Mouse (Mus musculus): ENCODE results near the gene Slc9a5. TPM values are rescaled to one million over a fixed set of nuclear protein-coding genes. Genes with fewer than 3 reads are reported as not detected.

Slc9a5 gene
- total and polyA plus RNA-seq, 3 experiments = 0.95 to 4.5 (median 3.1) TPM

- DNase-seq (ENCODE audit: extremely low read depth) = peak; percentile 95
- H3K27me3 ChIP-seq (replicated peaks) = peaks cover 17% of the 10 kb centered on the region
- H3K4me1 ChIP-seq (ENCODE audit: control insufficient read depth in 1 of 2, insufficient read depth in 2 of 2) = peaks cover 15 to 39% of the 10 kb centered on the region in 2 experiments
- in situ Hi-C loops (cut with MboI; ENCODE audit: low pct_ligation_motif_present, low pct_unique_long_range_greater_than_20kb, low sequenced_read_pairs) = no loop called here
- dilution Hi-C loops (cut with MboI; ENCODE audit: extremely low pct_ligation_motif_present, extremely low pct_unique_long_range_greater_than_20kb, low sequenced_read_pairs) = no loop called here
- peak within 1 kb of the TSS; percentile 80 to 85 (median 82) for H3K4me3 ChIP-seq (replicated peaks in 1 of 3; ENCODE audit: low read depth in 2 of 3, low read length in 2 of 3, poor library complexity in 1 of 3)
- peak within 1 kb of the TSS; percentile 57 for H3K9ac ChIP-seq (ENCODE audit: insufficient read depth, low read depth)
- H3K36me3 ChIP-seq (replicated peaks in 1 of 2; ENCODE audit: control insufficient read depth in 1 of 2, insufficient read depth in 1 of 2, low read length in 1 of 2) = no peaks in the 10 kb centered on the region
- no peaks in the 10 kb centered on the region; the same call in 1 of the 2 replicates for H3K79me2 ChIP-seq (replicated peaks; ENCODE audit: control insufficient read depth, extremely low read depth, insufficient read depth, poor library complexity, severe bottlenecking)
- H3K27ac ChIP-seq (ENCODE audit: insufficient read depth, low read depth) = no peak within 1 kb of the TSS
- no peaks in the 10 kb centered on the region for H3K9me3 ChIP-seq (replicated peaks; ENCODE audit: low read length)
- no peak for TF ChIP-seq ZKSCAN1 (IDR thresholded peaks at IDR 0.05; ENCODE audit: borderline replicate concordance, low read depth, low read length)
- no peak for TF ChIP-seq NELFE (IDR thresholded peaks at IDR 0.05; ENCODE audit: low read depth, low read length)
- TF ChIP-seq POLR2A (IDR thresholded peaks at IDR 0.05; ENCODE audit: low read depth, low read length) = peak; percentile 70
- TF ChIP-seq UBTF (IDR thresholded peaks at IDR 0.05; ENCODE audit: low read depth, low read length) = no peak
- no peak for TF ChIP-seq USF1 (IDR thresholded peaks at IDR 0.05; ENCODE audit: low read depth, low read length)
- TF ChIP-seq KAT2A (IDR thresholded peaks at IDR 0.05; ENCODE audit: insufficient replicate concordance, low read length) = no peak
- no peak for TF ChIP-seq MAFK (IDR thresholded peaks at IDR 0.05; ENCODE audit: insufficient replicate concordance, low read length)
- no peak for TF ChIP-seq CHD1 (IDR thresholded peaks at IDR 0.05; ENCODE audit: low read depth, low read length)
- TF ChIP-seq JUND (conservative IDR thresholded peaks at IDR 0.05; ENCODE audit: low read depth, low read length) = no peak
- no peak for TF ChIP-seq ETS1 (conservative IDR thresholded peaks at IDR 0.05; ENCODE audit: low read depth, low read length)
- no peak for TF ChIP-seq ZMIZ1 (IDR thresholded peaks at IDR 0.05; ENCODE audit: low read depth, low read length)
- no peak; the same call in 1 of the 2 replicates for TF ChIP-seq IRF4 (IDR thresholded peaks at IDR 0.05; ENCODE audit: low read depth, low read length)
- peak; percentile 51; the same call in 1 of the 2 replicates for TF ChIP-seq SIN3A (IDR thresholded peaks at IDR 0.05; ENCODE audit: low read length)
- peak; percentile 38; the same call in 1 of the 2 replicates for TF ChIP-seq HCFC1 (IDR thresholded peaks at IDR 0.05; ENCODE audit: low read depth, low read length)
- TF ChIP-seq PAX5 (IDR thresholded peaks at IDR 0.05; ENCODE audit: low read length) = no peak
- no peak for TF ChIP-seq RCOR1 (conservative IDR thresholded peaks at IDR 0.05; ENCODE audit: low read depth, low read length)
- no peak for TF ChIP-seq MYC (IDR thresholded peaks at IDR 0.05; ENCODE audit: low read depth, low read length)
- TF ChIP-seq RAD21 (IDR thresholded peaks at IDR 0.05; ENCODE audit: low read depth, low read length) = no peak
- TF ChIP-seq TCF12 (IDR thresholded peaks at IDR 0.05; ENCODE audit: low read depth, low read length) = peak; percentile 59; the same call in 1 of the 2 replicates
- peak in 1 of 2 experiments; percentile 40; a peak in 2 of 4 replicates for TF ChIP-seq CTCF (conservative IDR thresholded peaks at IDR 0.05 in 1 of 2, IDR thresholded peaks at IDR 0.05 in 1 of 2; ENCODE audit: low read depth in 2 of 2, low read length in 2 of 2)
- no peak for TF ChIP-seq EP300 (IDR thresholded peaks at IDR 0.05; ENCODE audit: low read length)
- no peak for TF ChIP-seq MAX (IDR thresholded peaks at IDR 0.05; ENCODE audit: low read length)
- no peak for TF ChIP-seq TBP (conservative IDR thresholded peaks at IDR 0.05; ENCODE audit: low read depth, low read length)
- no peak for TF ChIP-seq MXI1 (IDR thresholded peaks at IDR 0.05; ENCODE audit: low read depth, low read length)
- TF ChIP-seq ZNF384 (IDR thresholded peaks at IDR 0.05; ENCODE audit: low read depth, low read length) = no peak
- TF ChIP-seq BHLHE40 (IDR thresholded peaks at IDR 0.05; ENCODE audit: low read depth, low read length) = no peak
- no peak for TF ChIP-seq MEF2A (IDR thresholded peaks at IDR 0.05; ENCODE audit: borderline replicate concordance, low read depth, low read length)
- no peak for TF ChIP-seq CHD2 (IDR thresholded peaks at IDR 0.05; ENCODE audit: low read length)
- TF ChIP-seq GABPA (IDR thresholded peaks at IDR 0.05; ENCODE audit: insufficient replicate concordance, low read depth, low read length) = no peak
- TF ChIP-seq MAZ (IDR thresholded peaks at IDR 0.05; ENCODE audit: low read depth, low read length) = peak; percentile 33; the same call in 1 of the 2 replicates
- no peak for TF ChIP-seq SMC3 (IDR thresholded peaks at IDR 0.05; ENCODE audit: low read depth, low read length)
- peak; percentile 47; the same call in 1 of the 2 replicates for TF ChIP-seq NRF1 (IDR thresholded peaks at IDR 0.05; ENCODE audit: low read depth, low read length)
- TF ChIP-seq E2F4 (IDR thresholded peaks at IDR 0.05; ENCODE audit: insufficient replicate concordance, low read depth, low read length) = peak; percentile 95
- TF ChIP-seq ELF1 (IDR thresholded peaks at IDR 0.05; ENCODE audit: low read depth, low read length) = peak; percentile 44; the same call in 1 of the 2 replicates
- no peak for TF ChIP-seq JUN (IDR thresholded peaks at IDR 0.05; ENCODE audit: insufficient read depth, low read depth, low read length)
- no peak for TF ChIP-seq POLR2AphosphoS2 (IDR thresholded peaks at IDR 0.05; ENCODE audit: low read depth, low read length)
- no peak for TF ChIP-seq ZC3H11A (IDR thresholded peaks at IDR 0.05; ENCODE audit: low read depth, low read length)
- no peak for TF ChIP-seq USF2 (conservative IDR thresholded peaks at IDR 0.05; ENCODE audit: low read depth, low read length)
- H3K4me2 ChIP-seq (ENCODE audit: insufficient read depth, low read depth, poor library complexity, severe bottlenecking) = peak within 1 kb of the TSS; percentile 90
These were observed 1.0 kb upstream of the Slc9a5 start, which contains the start of gene Fhod1 for GRCm38 (mm10) chr8:105347428-105348221. TSS of gene Fhod1 (minus strand) at chr8:105347953.
